Mouse (Mus musculus): ENCODE data around the gene Ganab. TPM values are rescaled to one million over a fixed set of nuclear protein-coding genes. Genes with fewer than 3 reads are reported as not detected.
"Not testable (repeated sequence)": the region's sequence is repeated elsewhere in the genome, so short reads cannot be mapped to it uniquely, and the experiment has no call there.

Ganab gene
- polyA plus RNA-seq, 1 experiment from 2014 or later, result 41.4 TPM

DNA sequence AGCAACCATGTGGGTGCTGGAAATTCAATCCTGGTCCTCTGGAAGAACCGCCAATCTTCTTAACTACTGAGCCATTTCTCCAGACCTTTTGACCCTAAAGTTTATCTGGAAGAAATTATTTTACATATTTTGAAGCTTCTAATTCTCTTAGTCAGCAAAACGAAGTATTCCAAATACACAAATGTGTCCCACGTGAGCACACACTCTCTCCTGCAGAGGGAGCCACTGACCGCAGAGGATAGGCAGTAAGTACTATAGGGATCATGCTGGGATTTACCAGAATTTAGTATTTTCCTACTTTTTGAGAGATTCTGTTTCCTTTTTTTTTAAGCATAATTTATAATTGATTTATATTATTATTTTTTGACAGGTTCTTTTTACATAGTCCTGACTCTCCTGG is 40.2 kb upstream of the Ganab start:
- no peak overlapping the region for H3K4me3 ChIP-seq (ENCODE audit: low read depth, low read length)
- no peaks in the 10 kb centered on the region for H3K9me3 ChIP-seq (ENCODE audit: control insufficient read depth)
- H3K4me2 ChIP-seq (replicated peaks; ENCODE audit: low read depth), result no peak overlapping the region
- no peak overlapping the region for H3K27ac ChIP-seq (ENCODE audit: low read depth, low read length)
- no peaks in the 10 kb centered on the region for H3K36me3 ChIP-seq (ENCODE audit: control insufficient read depth, insufficient read depth)
- no peak overlapping the region for H3K9ac ChIP-seq (ENCODE audit: low read depth, low read length)
- no peaks in the 10 kb centered on the region for H3K4me1 ChIP-seq (replicated peaks; ENCODE audit: control insufficient read depth, insufficient read depth, low read length)
- no peaks in the 10 kb centered on the region for H3K27me3 ChIP-seq (replicated peaks; ENCODE audit: control insufficient read depth, insufficient read depth, low read length)
- WGBS, result 31% methylated on average over 4 of the region's 4 CpGs
- ATAC-seq, result no peak
- peak; percentile 79 for TF ChIP-seq CTCF (IDR thresholded peaks at IDR 0.05; ENCODE audit: low read depth)

DNA sequence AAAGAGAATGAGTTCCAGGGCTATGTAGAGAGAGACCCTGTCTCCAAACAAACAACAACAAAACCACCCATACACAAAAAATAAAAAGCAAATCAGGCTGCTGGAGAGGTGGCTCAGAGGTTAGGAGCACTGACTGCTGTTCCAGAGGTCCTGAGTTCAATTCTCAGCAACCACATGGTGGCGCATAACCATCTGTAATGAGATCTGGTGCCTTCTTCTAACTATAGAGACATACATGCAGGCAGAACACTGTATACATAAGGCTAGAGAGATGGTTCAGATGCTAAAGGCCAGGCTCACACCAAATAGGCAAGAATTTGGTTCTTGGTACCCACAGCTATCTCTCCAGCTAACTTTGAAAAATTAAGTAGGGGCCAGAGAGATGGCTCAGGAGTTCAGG is 38.9 kb upstream of the Ganab start:
- no peaks in the 10 kb centered on the region for H3K36me3 ChIP-seq (ENCODE audit: control insufficient read depth, insufficient read depth)
- WGBS, result 17% methylated on average over 1 of the region's 1 CpGs
- no peak overlapping the region for H3K27ac ChIP-seq (ENCODE audit: low read depth, low read length)
- no peak overlapping the region for H3K9ac ChIP-seq (ENCODE audit: low read depth, low read length)
- no peaks in the 10 kb centered on the region for H3K27me3 ChIP-seq (replicated peaks; ENCODE audit: control insufficient read depth, insufficient read depth, low read length)
- no peak overlapping the region for H3K4me2 ChIP-seq (replicated peaks; ENCODE audit: low read depth)
- no peak overlapping the region for H3K4me3 ChIP-seq (ENCODE audit: low read depth, low read length)
- peak; percentile 69 for TF ChIP-seq CTCF (IDR thresholded peaks at IDR 0.05; ENCODE audit: low read depth)
- no peaks in the 10 kb centered on the region for H3K9me3 ChIP-seq (ENCODE audit: control insufficient read depth)
- no peaks in the 10 kb centered on the region for H3K4me1 ChIP-seq (replicated peaks; ENCODE audit: control insufficient read depth, insufficient read depth, low read length)
- ATAC-seq, result no peak

DNA sequence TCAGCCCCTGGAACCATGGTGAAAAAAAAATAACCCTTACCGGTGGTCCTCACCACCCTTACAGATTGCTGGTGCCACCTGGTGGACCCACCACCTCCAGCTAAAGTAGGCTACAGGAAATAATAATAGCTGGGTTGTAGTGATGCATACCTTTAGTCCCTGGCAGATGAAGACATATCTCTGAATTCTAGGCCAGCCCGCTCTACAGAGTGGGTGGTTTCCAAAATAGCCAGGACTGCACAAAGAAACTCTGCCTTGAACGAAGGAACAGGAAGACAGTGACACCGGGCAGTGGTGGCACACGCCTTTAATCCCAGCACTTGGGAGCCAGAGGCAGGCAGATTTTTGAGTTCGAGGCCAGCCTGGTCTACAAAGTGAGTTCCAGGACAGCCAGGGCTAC is 33.6 kb upstream of the Ganab start:
- 84% methylated on average over 6 of the region's 6 CpGs for WGBS
- Histone ChIP-seq H3K4me3 (ENCODE audit: low read depth, low read length) (no peak overlapping the region), H3K4me1 (replicated peaks; ENCODE audit: control insufficient read depth, insufficient read depth, low read length) (no peaks in the 10 kb centered on the region), H3K4me2 (replicated peaks; ENCODE audit: low read depth) (no peak overlapping the region), H3K36me3 (ENCODE audit: control insufficient read depth, insufficient read depth) (no peaks in the 10 kb centered on the region), H3K27ac (ENCODE audit: low read depth, low read length) (no peak overlapping the region), H3K9me3 (ENCODE audit: control insufficient read depth) (no peaks in the 10 kb centered on the region), H3K27me3 (replicated peaks; ENCODE audit: control insufficient read depth, insufficient read depth, low read length) (no peaks in the 10 kb centered on the region), H3K9ac (ENCODE audit: low read depth, low read length) (no peak overlapping the region)
- no peak for TF ChIP-seq CTCF (IDR thresholded peaks at IDR 0.05; ENCODE audit: low read depth)
- ATAC-seq, result no peak

DNA sequence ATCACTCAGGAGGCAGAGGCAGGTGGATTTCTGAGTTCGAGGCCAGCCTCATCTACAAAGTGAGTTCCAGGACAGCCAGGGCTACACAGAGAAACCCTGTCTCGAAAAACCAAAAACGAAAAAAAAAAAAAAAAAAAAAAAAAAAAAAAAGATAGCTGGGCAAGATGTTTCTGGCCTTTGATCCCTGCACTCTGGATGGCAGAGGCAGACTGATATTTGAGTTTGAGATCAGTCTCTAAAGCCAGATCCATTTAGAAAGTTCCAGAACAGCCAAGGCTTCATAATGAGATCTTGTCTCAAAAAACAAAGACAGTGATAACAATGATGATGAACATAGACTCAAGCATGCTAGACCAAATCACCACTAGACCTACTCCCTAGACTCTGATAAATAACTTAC is 27.5 kb upstream of the Ganab start:
- Histone ChIP-seq H3K36me3 (ENCODE audit: control insufficient read depth, insufficient read depth) (peaks cover 22% of the 10 kb centered on the region), H3K9ac (ENCODE audit: low read depth, low read length) (peak overlapping the region; percentile 89; the same call in 1 of the 2 replicates), H3K4me2 (replicated peaks; ENCODE audit: low read depth) (peak overlapping the region; percentile 86), H3K4me3 (ENCODE audit: low read depth, low read length) (peak overlapping the region; percentile 80), H3K27ac (ENCODE audit: low read depth, low read length) (peak overlapping the region; percentile 87; the same call in 1 of the 2 replicates)
- not testable (repeated sequence) for H3K4me1 ChIP-seq (replicated peaks; ENCODE audit: control insufficient read depth, insufficient read depth, low read length); H3K27me3 ChIP-seq (replicated peaks; ENCODE audit: control insufficient read depth, insufficient read depth, low read length); H3K9me3 ChIP-seq (ENCODE audit: control insufficient read depth); ATAC-seq
- 79% methylated on average over 3 of the region's 3 CpGs for WGBS

DNA sequence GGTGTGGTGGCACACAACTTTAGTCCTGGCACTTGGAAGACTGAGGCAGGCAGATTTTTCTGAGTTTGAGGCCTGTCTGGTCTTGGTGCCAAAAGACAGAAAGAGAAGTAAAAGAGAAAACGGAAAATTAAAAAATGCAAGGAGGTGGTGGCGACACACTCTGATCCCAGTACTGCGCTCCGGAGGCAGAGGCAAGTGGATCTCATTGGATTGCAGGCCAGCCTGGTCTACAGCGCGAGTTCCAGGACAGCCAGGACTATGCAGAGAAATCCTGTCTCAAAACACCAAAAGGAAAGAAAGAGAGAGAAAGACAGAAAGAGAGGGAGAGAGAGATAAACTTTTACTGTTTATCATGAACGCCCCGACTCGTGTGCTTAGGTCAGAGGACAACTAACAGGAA is 27.0 kb upstream of the Ganab start:
- H3K9me3 ChIP-seq (ENCODE audit: control insufficient read depth), result no peaks in the 10 kb centered on the region
- peak overlapping the region; percentile 89 for H3K9ac ChIP-seq (ENCODE audit: low read depth, low read length)
- H3K4me2 ChIP-seq (replicated peaks; ENCODE audit: low read depth), result peak overlapping the region; percentile 86
- H3K27ac ChIP-seq (ENCODE audit: low read depth, low read length), result peak overlapping the region; percentile 87
- no peaks in the 10 kb centered on the region for H3K27me3 ChIP-seq (replicated peaks; ENCODE audit: control insufficient read depth, insufficient read depth, low read length)
- peak; percentile 12; the same call in 1 of the 2 replicates for ATAC-seq
- no peak for TF ChIP-seq CTCF (IDR thresholded peaks at IDR 0.05; ENCODE audit: low read depth)
- H3K4me1 ChIP-seq (replicated peaks; ENCODE audit: control insufficient read depth, insufficient read depth, low read length), result 0 out of 2 replicates have a peak, but pooled peaks cover 3% of the 10 kb centered on the region
- WGBS, result 38% methylated on average over 9 of the region's 9 CpGs
- peak overlapping the region; percentile 80 for H3K4me3 ChIP-seq (ENCODE audit: low read depth, low read length)
- H3K36me3 ChIP-seq (ENCODE audit: control insufficient read depth, insufficient read depth), result peaks cover 27% of the 10 kb centered on the region

DNA sequence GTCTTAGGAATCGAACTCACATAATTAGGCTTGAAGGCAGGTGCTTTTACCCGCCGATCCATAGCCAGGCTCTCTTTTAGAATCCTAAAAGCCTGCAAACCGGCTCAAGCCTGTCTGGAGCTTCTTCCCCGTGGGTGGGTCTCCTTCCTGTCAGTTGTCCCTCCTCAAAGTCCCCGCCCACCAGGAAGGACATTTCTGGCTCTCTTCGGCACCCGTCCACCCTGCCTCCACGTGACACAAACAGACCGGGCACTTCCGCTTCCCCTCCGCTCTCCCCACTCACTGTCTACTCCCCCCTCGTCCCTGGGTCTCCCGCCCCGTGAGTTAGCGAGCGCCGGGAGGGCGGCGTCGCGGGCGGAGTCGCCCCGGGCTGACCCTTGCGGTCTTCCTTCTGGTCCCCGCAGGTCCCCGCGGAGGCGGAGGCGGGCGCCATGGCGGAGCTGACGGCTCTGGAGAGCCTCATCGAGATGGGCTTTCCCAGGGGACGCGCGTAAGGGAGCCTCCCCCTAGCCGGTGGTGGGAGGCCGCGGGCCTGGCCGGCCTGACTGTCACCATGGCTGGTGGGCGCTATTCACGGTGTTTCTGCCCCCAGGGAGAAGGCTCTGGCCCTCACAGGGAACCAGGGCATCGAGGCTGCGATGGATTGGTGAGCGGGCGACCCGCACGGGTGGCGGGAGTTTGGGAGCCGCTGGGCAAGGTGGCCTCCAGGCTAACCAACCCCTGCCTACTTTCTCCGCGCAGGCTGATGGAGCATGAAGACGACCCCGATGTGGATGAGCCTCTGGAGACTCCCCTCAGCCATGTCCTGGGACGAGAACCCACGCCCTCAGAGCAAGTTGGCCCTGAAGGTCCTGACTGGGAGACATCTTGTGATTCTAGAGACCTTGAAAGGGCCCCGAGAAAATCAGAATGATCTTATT is 26.3 kb upstream of the Ganab start, which contains the start of gene Ubxn1:
Ubxn1 (plus strand) TSS at position 230 of the 920 bp plus-strand sequence.
- peak within 1 kb of the TSS; percentile 86 for H3K4me2 ChIP-seq (replicated peaks; ENCODE audit: low read depth)
- 0 out of 2 replicates have a peak, but pooled peaks cover 3% of the 10 kb centered on the region for H3K4me1 ChIP-seq (replicated peaks; ENCODE audit: control insufficient read depth, insufficient read depth, low read length)
- peak within 1 kb of the TSS; percentile 80 for H3K4me3 ChIP-seq (ENCODE audit: low read depth, low read length)
- peak within 1 kb of the TSS; percentile 89 for H3K9ac ChIP-seq (ENCODE audit: low read depth, low read length)
- peak within 1 kb of the TSS; percentile 87 for H3K27ac ChIP-seq (ENCODE audit: low read depth, low read length)
- peaks cover 32% of the 10 kb centered on the region for H3K36me3 ChIP-seq (ENCODE audit: control insufficient read depth, insufficient read depth)
- no peaks in the 10 kb centered on the region for H3K9me3 ChIP-seq (ENCODE audit: control insufficient read depth)
- H3K27me3 ChIP-seq (replicated peaks; ENCODE audit: control insufficient read depth, insufficient read depth, low read length), result no peaks in the 10 kb centered on the region
- no peak for TF ChIP-seq CTCF (IDR thresholded peaks at IDR 0.05; ENCODE audit: low read depth)
- ATAC-seq, result peak; percentile 96
- under 1% methylated on average over 59 of the region's 59 CpGs for WGBS

Measured in intestine, postnatal 0 days (tissue).